Mouse (Mus musculus) spleen, adult 2 months (tissue): Measurements from ENCODE around the gene Krt8. TPM values are rescaled to one million over a fixed set of nuclear protein-coding genes. Genes with fewer than 3 reads are reported as not detected.
"Not testable (repeated sequence)": the region's sequence is repeated elsewhere in the genome, so short reads cannot be mapped to it uniquely, and the experiment has no call there.

Experiments used
- DNase-seq, 2 experiments: peaks; one replicate each; pipeline versions ENCODE4 v3.0.0 to v3.0.0-alpha.2; 2012 to 2021; ENCODE audit warnings: low spot score in 2 of 2, low read depth in 1 of 2
- H3K27ac ChIP-seq: fragments of 200-500 bp; 2 replicates; pipeline ENCODE4 v1.5.1; 2012; ENCODE audit warnings: low read length, inconsistent platforms; ENCODE audit not compliant: insufficient read depth
- H3K27me3 ChIP-seq: fragments of 200-500 bp; 2 replicates; pipeline ENCODE4 v1.6.1; 2012; ENCODE audit warnings: mild to moderate bottlenecking, moderate library complexity, low read length, inconsistent platforms; ENCODE audit not compliant: control insufficient read depth, insufficient read depth
- H3K36me3 ChIP-seq: fragments of 200-500 bp; 2 replicates; pipeline ENCODE4 v1.6.1; 2012; ENCODE audit warnings: mild to moderate bottlenecking, low read length, inconsistent platforms; ENCODE audit not compliant: control insufficient read depth, insufficient read depth
- H3K4me1 ChIP-seq: fragments of 200-500 bp; 2 replicates; pipeline ENCODE4 v1.6.1; 2011; ENCODE audit warnings: inconsistent platforms; ENCODE audit not compliant: control insufficient read depth, insufficient read depth, insufficient read length
- H3K4me3 ChIP-seq: fragments of 200-500 bp; 2 replicates; pipeline ENCODE4 v1.5.1; 2011; ENCODE audit warnings: mild to moderate bottlenecking, inconsistent platforms; ENCODE audit not compliant: insufficient read depth, insufficient read length; ENCODE audit errors: extremely low read depth
- CTCF ChIP-seq: fragments of 200-500 bp; IDR thresholded peaks from 2 replicates; pipeline ENCODE4 v1.5.1; 2011; ENCODE audit warnings: mild to moderate bottlenecking, inconsistent platforms; ENCODE audit not compliant: insufficient read depth, insufficient read length, insufficient replicate concordance; ENCODE audit errors: extremely low read depth
- POLR2A ChIP-seq: fragments of 200-500 bp; IDR thresholded peaks from 2 replicates; pipeline ENCODE4 v1.6.1; 2011; ENCODE audit warnings: low read depth, low read length, inconsistent platforms
- WGBS: fragments of 180-500 bp; shearing (Covaris S2); methylation state at CpG from one replicate; pipeline ENCODE4 v1.1.7; 2018; 5-methylcytosine and 5-hydroxymethylcytosine counted together
- polyA plus RNA-seq: library from polyadenylated mRNA; depleted of rRNA; stranded (reverse); fragments of >200 nt; gene quantifications from 2 replicates; pipeline ENCODE4 v1.2.3, GENCODE M21; 2012

The Krt8 gene
- polyA plus RNA-seq, 1 experiment, result 2.2 TPM

GRCm38 (mm10) chr15:101999156-101999555, 5.1 kb downstream of the Krt8 start:
- 0 out of 2 replicates have a peak, but pooled peaks cover 3% of the 10 kb centered on the region for H3K27me3 ChIP-seq
- H3K4me1 ChIP-seq, result no peaks in the 10 kb centered on the region; the same call in 1 of the 2 replicates
- WGBS, result 42% methylated on average over 11 of the region's 11 CpGs
- no peak overlapping the region for H3K27ac ChIP-seq
- H3K36me3 ChIP-seq, result no peaks in the 10 kb centered on the region
- TF ChIP-seq CTCF, result no peak
- no peak for TF ChIP-seq POLR2A
- DNase-seq, result no peak
- H3K4me3 ChIP-seq, result no peak overlapping the region

GRCm38 (mm10) chr15:101996450-101997078, 7.7 kb downstream of the Krt8 start:
- WGBS, result 90% methylated on average over 11 of the region's 11 CpGs

GRCm38 (mm10) chr15:101995484-101996236, 8.6 kb downstream of the Krt8 start:
- WGBS, result 72% methylated on average over 4 of the region's 4 CpGs
- H3K27ac ChIP-seq, result no peak overlapping the region
- TF ChIP-seq POLR2A (no peak), CTCF (no peak)

More at GRCm38 (mm10) chr15:101996450-101997078, 7.7 kb downstream of the Krt8 start:
- H3K27ac ChIP-seq, H3K4me3 ChIP-seq, H3K36me3 ChIP-seq, DNase-seq, H3K27me3 ChIP-seq, H3K4me1 ChIP-seq: not testable (repeated sequence)

GRCm38 (mm10) chr15:101994365-101994764, 9.9 kb downstream of the Krt8 start:
- TF ChIP-seq POLR2A, result no peak
- no peak for TF ChIP-seq CTCF
- no peaks in the 10 kb centered on the region for H3K27me3 ChIP-seq
- H3K4me3 ChIP-seq, result no peak overlapping the region
- H3K27ac ChIP-seq, result no peak overlapping the region
- DNase-seq, result no peak
- no peaks in the 10 kb centered on the region for H3K36me3 ChIP-seq
- 89% methylated on average over 6 of the region's 6 CpGs for WGBS
- no peaks in the 10 kb centered on the region for H3K4me1 ChIP-seq

More at GRCm38 (mm10) chr15:101995484-101996236, 8.6 kb downstream of the Krt8 start:
- Histone ChIP-seq H3K4me1 (no peaks in the 10 kb centered on the region), H3K4me3 (no peak overlapping the region), H3K27me3 (no peaks in the 10 kb centered on the region), H3K36me3 (no peaks in the 10 kb centered on the region)
- DNase-seq, result no peak

- WGBS, result 78% methylated on average over 6 of the region's 6 CpGs
- Histone ChIP-seq H3K4me3 (no peak overlapping the region), H3K27me3 (no peaks in the 10 kb centered on the region), H3K36me3 (no peaks in the 10 kb centered on the region), H3K27ac (no peak overlapping the region), H3K4me1 (no peaks in the 10 kb centered on the region)
- no peak for TF ChIP-seq CTCF
- no peak for TF ChIP-seq POLR2A
- no peak for DNase-seq
Measured at GRCm38 (mm10) chr15:101990946-101991345, 13.3 kb downstream of the Krt8 start.

GRCm38 (mm10) chr15:101988714-101989113, 15.6 kb downstream of the Krt8 start:
- DNase-seq, result no peak
- H3K27ac ChIP-seq, result no peak overlapping the region
- no peak for TF ChIP-seq CTCF
- H3K4me3 ChIP-seq, result no peak overlapping the region
- no peaks in the 10 kb centered on the region for H3K27me3 ChIP-seq
- no peaks in the 10 kb centered on the region; the same call in 1 of the 2 replicates for H3K4me1 ChIP-seq
- 69% methylated on average over 8 of the region's 8 CpGs for WGBS
- H3K36me3 ChIP-seq, result no peaks in the 10 kb centered on the region

- no peak overlapping the region for H3K4me3 ChIP-seq
- H3K27ac ChIP-seq, result no peak overlapping the region
- TF ChIP-seq POLR2A (no peak), CTCF (peak; percentile 85; the same call in 1 of the 2 replicates)
- H3K36me3 ChIP-seq, result no peaks in the 10 kb centered on the region
- WGBS, result under 1% methylated on average over 10 of the region's 10 CpGs
- H3K4me1 ChIP-seq, result no peaks in the 10 kb centered on the region; the same call in 1 of the 2 replicates
- H3K27me3 ChIP-seq, result no peaks in the 10 kb centered on the region
- DNase-seq, result peak; percentile 41 to 67
Measured at GRCm38 (mm10) chr15:101988119-101988518, 16.2 kb downstream of the Krt8 start.
